Mouse (Mus musculus) hindlimb bud, embryonic 11.5 days (tissue): ENCODE measurements at regions not wholly inside any gene's neighbourhood (a gene's known extent, or its start where the extent isn't known, plus 50 kb on each side); places are given as distances from the start of the nearest gene placed in this dataset.

Source experiments
- DNase-seq: peaks from one replicate; pipeline ENCODE4 v3.0.0-alpha.2; 2012; ENCODE audit warnings: low read depth, low spot score; ENCODE audit errors: extremely low spot score

GRCm38 (mm10) chr4:56489361-56489760 is 250.5 kb upstream of the Gm26657 start:
- DNase-seq, result no peak

DNA sequence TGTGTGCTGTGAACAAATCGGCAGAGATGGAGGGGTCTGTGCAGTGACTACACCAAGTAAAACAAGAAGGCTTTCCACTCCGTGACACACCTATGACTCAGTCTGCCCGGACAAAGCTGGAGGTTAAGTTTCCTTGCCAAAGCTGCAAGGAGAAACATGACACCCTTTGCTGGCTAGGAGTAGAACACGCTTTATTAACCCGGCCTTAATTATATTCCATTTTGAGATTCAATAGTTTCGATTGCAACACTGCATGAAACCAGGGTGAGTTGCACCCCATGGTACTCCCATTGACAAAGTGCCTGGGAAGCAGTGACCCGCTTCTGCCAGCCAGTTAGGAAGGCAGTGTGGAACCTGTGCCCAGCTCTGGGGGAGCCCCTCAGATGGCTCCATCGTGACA is 256.2 kb upstream of the Gm26657 start:
- DNase-seq, result no peak

- no peak for DNase-seq
Observed at GRCm38 (mm10) chr4:56456788-56457187, 283.1 kb upstream of the Gm26657 start.

DNA sequence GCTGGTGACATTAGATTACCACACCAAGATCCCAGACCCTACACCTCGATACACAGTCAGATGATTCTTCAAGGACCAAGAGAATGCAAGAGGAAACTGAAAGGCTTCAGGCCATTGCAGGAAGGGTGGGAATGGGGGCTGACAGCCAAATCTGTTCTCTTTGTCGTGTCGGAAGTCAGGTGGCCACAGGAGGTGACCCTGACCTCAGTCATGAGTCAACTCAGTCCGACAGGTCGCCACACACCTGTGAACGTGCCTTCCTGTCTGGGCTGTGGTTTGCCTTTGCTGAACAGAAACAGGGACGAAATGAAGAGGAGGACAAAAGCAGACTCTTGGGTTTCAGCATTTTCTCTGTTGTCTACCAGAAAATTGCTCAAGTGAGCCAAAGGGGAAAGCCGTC is 318.3 kb upstream of the Gm26657 start:
- no peak for DNase-seq

GRCm38 (mm10) chr4:56419122-56419913 is 320.6 kb upstream of the Gm26657 start:
- DNase-seq, result no peak

DNA sequence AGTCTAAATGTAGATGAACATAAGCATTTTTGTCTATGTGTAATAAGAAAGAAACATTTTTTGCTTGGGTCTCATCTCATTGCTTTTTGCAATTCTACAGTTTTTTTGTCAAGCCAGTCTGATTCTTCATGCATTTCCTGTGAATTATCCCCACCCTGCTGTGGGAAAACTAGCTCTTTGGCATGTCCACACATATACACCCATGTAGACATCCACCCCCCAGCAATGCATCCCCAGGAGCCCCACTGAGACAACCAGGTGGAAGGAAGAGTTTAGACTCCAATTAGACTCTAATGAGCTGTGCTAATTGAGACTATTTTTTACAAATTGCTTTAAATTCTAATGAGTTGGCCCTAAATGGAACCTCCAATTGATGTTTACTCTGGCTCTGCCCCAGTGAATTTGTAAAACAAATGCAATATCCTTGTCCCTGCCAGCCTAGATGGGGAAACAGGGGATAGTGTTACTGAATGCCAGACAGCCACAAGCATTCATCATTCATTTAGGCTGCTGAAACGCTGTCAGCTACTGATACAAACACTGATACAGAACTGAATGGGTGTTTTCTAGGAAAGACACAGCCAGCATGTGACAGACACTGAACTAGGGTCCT is 328.7 kb upstream of the Gm26657 start:
- no peak for DNase-seq

GRCm38 (mm10) chr4:56393793-56394192 is 346.1 kb upstream of the Gm26657 start:
- no peak for DNase-seq

DNA sequence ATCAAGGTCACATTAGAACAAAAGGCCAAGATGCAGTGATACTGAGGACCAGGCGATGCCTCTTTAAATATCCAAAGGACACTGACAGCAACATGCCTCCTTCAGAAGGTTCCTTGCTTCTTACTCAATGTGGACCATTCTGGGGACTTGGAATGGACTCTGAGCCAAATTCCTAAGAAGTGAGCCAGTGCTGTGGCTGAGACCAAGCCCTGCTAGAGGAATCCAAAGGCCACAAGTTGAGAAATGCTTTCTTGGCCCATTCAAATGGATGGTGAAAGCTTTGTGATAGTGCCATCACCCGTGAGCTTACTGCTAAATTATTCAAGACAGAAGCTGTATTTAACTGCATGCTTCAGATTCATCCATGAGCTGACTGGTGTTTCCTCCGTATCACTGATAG is 352.8 kb upstream of the Gm26657 start:
- DNase-seq, result no peak

DNA sequence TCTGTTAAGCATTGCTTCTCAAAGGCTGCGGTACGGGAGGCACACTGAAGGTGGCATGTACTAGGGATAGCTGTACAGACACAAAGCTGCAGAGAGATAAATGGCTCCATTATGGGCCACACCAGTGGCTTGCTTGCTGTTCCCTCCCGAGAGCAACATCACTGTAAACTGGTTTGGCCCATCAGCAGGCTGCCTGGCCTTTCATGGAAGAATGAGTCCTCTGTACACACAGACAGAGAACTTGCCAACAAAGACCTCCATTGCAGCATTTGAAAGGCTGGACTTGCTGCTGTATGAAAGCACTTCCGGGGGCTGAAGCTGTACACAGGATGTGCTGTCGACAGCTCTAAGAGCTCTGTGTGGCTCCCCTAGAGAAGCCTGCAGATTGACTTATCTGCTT is 364.1 kb upstream of the Gm26657 start:
- no peak for DNase-seq

DNA sequence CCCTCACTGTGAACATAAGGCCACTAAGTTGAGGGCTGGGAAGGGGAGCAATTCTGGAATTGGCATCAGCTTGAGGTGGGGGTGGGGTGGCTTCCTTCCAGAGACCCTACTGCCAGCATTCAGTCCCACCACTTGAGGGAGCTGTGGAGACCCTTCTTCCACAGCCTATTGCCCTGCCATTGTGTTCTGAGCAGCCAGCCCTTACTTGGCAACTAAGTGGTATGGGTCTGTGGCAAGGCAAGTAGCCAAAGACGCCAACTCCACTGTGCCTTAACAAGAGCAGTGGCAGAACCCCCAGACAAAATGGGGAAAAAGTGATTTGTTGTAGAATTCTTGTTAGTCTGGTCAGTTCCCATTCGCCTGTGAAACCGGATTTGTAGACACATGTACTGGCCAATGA is 365.4 kb upstream of the Gm26657 start:
- no peak for DNase-seq

GRCm38 (mm10) chr4:56373746-56374145 is 366.1 kb upstream of the Gm26657 start:
- no peak for DNase-seq

- no peak for DNase-seq
Observed at GRCm38 (mm10) chr4:56373167-56373566, 366.7 kb upstream of the Gm26657 start.

GRCm38 (mm10) chr4:56372711-56373110 is 367.2 kb upstream of the Gm26657 start:
- no peak for DNase-seq

DNA sequence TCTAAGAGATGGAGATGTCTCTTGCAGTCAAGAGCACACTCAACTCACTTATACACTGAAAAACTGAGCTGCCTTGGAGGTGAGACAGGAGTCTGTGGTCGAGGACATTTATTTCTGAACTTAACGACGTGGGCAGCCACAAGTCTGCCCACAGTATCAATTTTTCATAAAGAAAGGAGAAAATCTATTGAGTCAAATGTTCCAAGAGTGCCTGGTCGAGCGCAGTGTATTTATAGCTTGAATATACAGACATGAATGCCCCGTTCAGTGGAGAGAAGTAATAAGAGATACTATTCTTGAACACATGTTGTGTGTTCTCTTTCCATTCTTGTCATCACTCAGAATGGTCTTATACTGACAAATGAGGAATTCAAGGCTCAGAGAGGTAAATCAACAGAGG is 375.3 kb upstream of the Gm26657 start:
- DNase-seq, result no peak

DNA sequence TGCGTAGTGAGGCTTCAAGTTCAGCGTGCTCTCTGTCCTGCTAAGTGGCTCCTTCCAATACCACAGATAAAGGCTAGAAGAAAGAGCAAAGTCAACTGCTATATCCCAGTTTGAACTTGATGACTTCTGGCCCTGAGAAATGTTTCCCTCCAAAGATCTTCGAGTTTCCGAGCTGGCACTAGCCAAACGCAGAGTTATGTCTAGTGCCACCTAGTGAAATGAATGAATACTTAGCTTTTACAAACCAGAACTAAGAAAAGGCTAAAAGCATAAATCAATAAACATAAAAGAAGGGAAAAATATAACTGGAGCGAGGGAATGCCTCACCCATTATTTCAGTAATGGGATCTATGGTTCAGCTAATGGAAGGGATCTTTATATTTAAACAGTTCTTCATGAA is 377.7 kb upstream of the Gm26657 start:
- DNase-seq, result no peak

DNA sequence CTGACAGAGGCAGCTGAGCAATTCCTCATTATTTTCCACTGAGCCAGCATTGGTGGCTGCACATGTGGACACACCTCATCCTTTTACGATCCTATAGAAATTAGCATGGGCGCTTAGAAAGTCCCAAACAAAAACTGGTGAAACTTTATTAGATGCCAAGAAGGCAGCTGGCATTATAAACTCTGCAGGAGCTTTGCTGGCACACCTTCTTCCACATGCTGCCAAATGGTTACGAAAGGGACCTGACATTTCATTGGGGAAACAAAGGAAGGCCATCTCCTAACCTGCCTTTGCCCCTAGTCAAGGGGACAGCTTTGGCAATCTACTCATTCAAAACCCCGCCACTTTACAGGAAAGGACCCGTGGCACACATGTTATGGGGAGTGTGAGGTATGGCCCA is 390.7 kb upstream of the Gm26657 start:
- no peak for DNase-seq

DNA sequence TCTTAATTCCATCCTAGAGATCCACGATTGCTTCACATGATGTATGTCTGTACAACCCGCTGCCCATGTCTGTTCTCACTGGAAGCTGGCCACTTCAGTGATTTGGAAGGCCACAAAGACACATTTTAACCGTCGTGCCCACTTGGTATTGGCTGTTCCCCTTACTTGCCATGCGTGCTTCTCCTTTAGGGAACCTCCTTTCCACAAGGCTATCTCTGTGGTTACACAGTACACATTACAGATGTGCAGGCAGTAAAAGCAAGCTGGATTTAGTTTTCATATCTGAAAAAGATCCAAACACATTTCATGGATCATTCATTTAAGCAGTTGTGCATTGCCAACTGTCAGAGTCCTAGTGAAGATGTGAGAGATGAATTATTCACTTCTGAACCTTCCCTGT is 414.7 kb upstream of the Gm26657 start:
- DNase-seq, result no peak

GRCm38 (mm10) chr4:56319134-56319533 is 420.7 kb upstream of the Gm26657 start:
- DNase-seq, result no peak

- DNase-seq, result no peak
Observed at GRCm38 (mm10) chr4:56305664-56306330, 434.1 kb upstream of the Gm26657 start.

DNA sequence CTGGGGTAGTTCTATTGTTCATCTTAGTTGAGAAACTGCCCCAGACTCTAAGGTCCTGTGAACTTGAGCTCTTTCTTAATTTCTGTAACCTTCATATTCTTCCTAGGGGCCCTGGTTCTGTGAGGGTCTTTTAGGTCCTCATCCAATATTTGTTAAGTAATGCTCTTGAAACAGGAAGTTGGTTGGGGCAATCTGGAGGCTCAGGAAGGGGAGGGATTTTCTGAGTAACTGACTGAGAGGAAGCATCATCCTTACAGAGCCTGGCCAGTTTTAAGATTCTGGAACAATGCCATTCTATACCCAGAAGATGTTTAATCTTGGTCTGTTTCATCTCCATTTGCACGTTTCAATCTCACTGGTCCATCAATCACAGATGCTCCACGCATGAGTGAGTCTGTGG is 435.6 kb upstream of the Gm26657 start:
- no peak for DNase-seq

GRCm38 (mm10) chr4:56287980-56288379 is 451.9 kb upstream of the Gm26657 start:
- DNase-seq, result no peak

- no peak for DNase-seq
Observed at GRCm38 (mm10) chr4:56284490-56284889, 455.4 kb upstream of the Gm26657 start.
